Mouse (Mus musculus): ENCODE data around the gene Zfp563.
A peak's percentile ranks its signal among the peaks of the same experiment; 100 is the strongest.

Zfp563 gene

DNA sequence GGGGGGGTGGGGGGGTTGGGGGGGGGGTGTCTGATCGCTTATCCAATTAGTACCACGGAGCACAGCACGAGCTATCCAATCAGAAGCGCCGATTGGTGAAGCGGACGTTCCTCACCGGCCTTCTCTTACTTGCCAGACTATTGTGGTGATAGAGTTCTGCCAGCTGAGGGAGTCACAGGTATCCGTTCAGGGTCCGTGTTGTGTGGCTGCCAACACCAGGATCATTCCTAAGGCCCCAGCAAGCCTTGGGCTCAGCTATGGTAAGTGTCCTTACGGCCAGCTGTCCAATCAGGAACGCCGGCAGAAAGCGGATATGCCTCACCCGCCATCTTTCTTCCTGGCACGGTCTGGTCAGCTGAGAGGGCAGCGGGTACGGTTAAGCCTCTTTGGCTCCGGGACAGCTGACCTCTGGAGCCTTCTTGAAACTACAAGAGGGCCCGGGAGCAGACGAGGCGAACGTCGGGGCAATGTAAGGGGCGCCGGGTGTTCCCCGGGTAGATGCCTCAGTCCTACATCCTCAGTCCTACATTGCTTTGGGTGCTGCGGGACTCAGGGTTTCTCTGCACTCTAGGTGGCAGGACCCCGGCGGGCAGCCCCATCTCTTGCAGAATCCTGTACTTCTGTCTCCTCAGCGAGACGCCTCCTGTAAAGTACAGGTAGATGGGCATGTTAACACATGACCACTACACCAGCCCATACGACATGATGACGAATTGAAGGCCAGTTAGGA lies at the start of gene Zfp563:
TSS of gene Zfp563 (plus strand) at position 91 of the 730 bp plus-strand sequence.
- DNase-seq (ENCODE audit: extremely low spot score) = peak; percentile 91

DNA sequence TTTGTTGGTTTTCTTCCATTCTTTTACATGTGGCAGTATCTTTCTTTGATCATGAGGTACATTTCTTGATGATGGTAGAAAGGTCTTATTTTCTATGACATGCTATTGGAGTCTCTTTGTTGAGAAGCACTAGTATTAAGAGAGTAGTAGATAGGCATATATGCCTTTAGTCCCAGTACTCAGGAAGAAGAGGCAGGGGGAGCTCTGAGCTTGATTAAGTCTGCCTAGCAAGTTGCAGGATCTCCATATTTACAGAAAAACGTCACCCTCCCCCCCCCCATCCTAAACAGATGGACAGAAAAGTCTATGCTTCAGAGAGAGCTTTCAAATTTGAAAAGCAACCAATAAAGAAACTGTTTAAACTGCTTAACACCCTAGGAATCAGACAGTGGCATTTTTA lies 30.3 kb upstream of the Zfp563 start:
- DNase-seq (ENCODE audit: extremely low spot score) = no peak

DNA sequence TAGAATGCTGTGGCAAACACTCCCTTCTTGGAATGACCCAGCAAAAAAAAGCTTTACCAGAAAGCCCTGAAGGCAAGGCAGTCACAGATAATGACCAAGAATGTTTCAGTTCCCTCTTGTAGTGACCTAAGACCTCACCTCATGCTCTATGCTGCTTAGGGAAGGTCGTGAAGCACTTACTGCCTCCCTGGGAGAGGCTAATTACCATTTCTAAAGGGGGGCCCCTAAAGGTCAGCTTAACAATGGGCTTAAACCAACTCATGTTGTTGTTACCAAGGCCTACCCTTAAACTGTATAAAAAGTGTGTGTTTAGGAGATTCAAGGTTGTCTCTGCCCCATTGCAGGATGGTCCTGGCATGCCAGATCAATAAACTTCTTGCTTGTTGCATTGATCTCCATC lies 26.1 kb upstream of the Zfp563 start:
- DNase-seq (ENCODE audit: extremely low spot score) = peak; percentile 1

DNA sequence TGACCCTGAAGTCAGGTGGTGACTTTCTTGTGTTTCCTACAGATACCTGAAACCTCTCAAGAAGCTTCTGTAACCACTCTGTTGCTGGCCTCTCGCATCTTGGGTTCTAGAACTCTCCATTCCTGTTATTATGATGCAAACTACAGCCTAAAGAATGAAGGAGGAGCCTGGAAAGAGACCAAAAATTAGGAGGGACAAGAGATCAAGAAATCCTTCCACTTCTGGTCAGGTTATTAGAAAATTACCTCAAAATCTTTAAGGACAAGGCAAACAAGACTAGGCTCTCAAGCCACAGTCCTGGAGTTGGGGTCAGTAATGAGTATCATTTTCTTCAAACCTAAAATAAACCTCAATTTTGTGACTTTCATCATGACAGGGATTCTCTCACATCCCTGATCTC lies 21.2 kb upstream of the Zfp563 start, which contains the start of gene 4921501E09Rik:
TSS of gene 4921501E09Rik (minus strand) at position 101 of the 400 bp plus-strand sequence.
- no peak for DNase-seq (ENCODE audit: extremely low spot score)

DNA sequence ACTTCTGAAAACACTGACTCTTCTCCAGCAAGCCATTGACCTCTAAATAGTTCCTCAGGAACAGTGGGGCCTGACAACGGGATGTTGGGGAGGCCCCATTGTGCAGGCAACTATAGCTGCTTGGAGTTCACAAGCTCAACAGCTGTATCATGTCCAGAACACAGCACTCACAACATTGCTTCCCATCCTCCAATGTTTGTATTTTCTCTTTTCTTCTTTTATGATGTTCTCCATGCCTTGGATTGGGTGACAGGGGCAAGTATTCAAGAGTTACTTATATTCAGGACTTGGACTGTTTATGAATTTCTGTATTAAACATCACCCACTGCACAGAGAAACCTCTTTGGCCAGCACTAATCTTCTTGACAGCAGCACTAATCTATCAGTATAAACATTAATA lies 2.5 kb downstream of the Zfp563 start:
- no peak for DNase-seq (ENCODE audit: extremely low spot score)

DNA sequence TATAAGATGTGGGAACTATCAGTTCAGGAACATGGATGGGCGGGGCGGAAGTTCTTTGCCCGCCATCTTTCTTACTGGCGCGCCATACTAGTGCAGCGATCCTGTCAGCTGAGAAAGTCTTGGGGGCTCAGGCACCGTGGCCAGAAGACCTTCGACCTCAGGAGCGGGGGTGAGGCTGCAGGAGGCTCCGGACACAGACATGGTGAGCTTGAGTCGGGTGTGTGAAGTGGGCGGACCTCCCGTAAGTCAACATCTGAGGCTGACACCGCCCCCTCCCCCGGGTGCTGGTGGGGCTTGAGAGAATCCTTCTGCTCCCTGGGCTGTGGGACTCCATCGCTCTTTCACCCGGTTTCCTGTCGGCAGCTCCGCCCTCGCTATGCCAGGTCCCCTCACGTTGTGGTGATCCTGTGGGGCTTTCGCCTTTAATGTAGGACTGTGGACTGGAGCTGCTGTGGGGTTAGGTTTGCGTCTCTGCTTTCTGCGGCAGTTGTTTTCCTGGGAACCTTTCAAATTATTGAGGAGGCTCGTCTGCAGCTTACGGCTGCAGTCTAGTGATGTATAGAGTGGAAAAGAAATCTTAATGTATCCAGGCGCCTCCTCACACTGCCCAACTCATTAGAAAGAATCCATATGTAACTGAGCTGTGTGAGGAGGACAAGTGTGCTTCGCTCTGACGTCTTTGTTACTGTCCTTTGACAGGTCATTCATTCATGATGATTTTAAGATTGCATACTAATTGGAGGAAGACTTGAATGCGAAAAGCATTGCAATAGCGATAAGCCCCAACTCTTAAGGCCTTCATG lies 3.5 kb downstream of the Zfp563 start:
- peak; percentile 83 for DNase-seq (ENCODE audit: extremely low spot score)

DNA sequence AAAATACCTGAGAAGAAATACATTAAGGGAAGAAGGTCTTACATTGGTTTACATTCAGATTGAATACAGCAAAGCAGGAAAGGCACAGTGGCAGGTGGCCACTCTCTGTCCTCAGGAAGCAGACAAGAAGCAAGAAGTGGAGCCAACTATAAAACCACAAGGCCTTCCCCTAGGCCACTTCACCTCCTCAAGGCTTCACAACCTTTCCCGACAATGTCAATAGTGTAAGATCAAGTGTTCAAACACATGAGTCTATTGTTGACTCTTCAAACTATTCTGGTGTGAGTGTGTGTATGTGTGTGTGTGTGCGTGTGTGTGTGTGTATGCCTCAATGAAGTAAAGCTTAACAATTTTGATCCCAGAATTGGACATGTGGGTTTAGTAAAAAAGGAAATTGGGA lies 8.3 kb downstream of the Zfp563 start:
- no peak for DNase-seq (ENCODE audit: extremely low spot score)

DNA sequence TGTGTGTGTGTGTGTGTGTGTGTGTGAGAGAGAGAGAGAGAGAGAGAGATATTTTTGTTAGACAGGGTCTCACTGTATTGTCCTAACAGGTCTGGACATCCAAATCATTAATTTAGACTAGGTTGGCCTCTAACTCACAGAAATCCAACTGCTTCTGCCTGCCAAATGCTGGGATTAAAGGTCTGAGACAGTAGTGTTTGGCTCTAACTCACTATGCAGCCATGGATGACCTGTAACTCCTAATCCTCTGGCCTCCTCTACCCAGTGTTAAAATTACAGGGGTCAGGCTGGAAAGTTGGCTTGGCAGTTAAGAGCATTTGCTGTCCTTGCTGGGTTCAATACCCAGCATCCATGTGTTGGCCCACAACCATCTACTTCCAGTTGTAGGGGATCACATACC lies 35.4 kb downstream of the Zfp563 start:
- DNase-seq (ENCODE audit: extremely low spot score) = no peak

DNA sequence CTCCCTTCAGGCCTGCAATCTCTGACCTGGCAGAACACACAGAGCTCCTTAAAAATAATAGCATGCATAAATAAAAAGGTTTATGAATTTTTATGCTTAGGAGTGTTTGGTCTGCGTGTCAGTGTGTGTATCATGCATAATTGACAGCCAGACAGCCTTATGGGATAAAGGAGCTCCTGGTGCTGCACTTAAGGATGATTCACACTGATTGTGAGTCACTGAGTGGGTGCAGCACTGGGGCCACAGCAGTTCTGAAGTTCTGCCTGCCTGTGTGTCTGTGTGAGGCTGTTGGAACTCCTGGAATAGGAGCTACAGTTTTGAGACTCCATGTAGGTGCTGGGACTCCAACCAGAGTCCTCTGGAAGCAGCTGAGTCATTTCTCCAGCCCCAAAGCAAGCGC lies 37.1 kb downstream of the Zfp563 start:
- no peak for DNase-seq (ENCODE audit: extremely low spot score)

DNA sequence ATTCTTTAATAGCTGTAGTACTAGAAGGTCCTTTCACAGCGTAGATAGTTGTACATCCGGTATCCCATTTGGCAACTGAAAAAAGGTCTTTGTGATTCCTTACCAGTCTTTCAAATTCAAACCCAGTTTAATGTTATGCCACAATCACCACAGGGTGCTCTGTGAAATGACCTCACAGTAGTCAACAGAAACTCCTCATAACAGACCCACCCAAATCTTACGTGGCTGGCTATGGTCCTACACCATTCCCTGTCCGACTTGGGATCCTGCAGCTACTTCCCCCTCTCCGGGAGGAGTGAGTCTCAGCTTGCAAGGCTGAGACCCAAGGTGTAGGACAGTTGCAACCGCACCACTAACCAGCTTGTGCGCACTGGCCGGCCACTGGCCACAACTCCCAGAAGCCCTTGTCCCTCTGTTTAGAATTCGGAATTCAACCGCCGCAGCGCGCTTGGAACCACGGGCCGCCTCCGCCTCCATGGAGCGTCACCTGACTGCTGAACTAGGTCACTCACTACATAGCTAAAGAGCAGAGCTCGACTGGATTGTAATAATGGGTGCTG lies 50.2 kb downstream of the Zfp563 start, which contains the start of gene Morc2b:
TSS of gene Morc2b (minus strand) at position 423 of the 560 bp plus-strand sequence.
- DNase-seq (ENCODE audit: extremely low spot score) = no peak
